ENCODE assay signal across 23 mouse cellular contexts in the genomic region with DNA sequence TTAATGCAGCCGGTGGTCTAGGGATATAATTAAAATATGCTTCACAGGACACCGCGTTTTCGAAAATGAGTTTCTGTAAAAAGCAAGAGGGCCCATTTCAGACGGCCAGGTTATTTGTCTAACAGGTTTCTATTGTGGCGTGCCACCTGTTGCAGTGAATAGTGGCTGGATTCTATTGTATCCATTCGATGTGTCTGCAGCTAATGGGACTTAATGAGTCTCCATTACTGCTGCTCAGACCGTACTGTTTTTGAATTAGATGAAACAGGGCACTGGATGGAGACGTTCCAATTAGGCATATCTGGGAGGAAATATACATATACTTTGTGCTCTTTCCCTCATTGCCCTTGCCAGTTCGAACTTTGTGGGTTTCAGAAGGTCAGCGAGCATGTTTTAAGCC.
DNase-seq lines count a peak whose midpoint lies in the region; ATAC-seq and TF ChIP-seq lines count a peak whose summit lies in the region.
"Had no signal": no experiment of that assay in that cellular context is flagged by ENCODE, and none has a peak within 500 bp of the region (broad histone marks: within the 10 kb centered on the region; RNA-seq: fewer than 3 reads in every experiment).

No protein-coding gene starts in this region.

- TF ChIP-seq CTCF in hindbrain, postnatal 0 days (IDR thresholded peaks at IDR 0.05; ENCODE audit: low read depth) = no peak

- H3K36me3 ChIP-seq in embryonic facial prominence, embryonic 14.5 days (ENCODE audit: control insufficient read depth, insufficient read depth, low read length) = no peaks in the 10 kb centered on the region
- H3K36me3 ChIP-seq in embryonic facial prominence, embryonic 10.5 days (replicated peaks) = no peaks in the 10 kb centered on the region
- H3K36me3 ChIP-seq in hindbrain, postnatal 0 days (ENCODE audit: insufficient read depth, low read length) = no peaks in the 10 kb centered on the region
- no peaks in the 10 kb centered on the region for H3K36me3 ChIP-seq in hindbrain, embryonic 11.5 days (ENCODE audit: control insufficient read depth, insufficient read depth, low read length)
- H3K36me3 ChIP-seq in forebrain, embryonic 14.5 days (ENCODE audit: control insufficient read depth, insufficient read depth, low read length) = no peaks in the 10 kb centered on the region
- H3K36me3 ChIP-seq: embryonic facial prominence, embryonic 15.5 days; G1E; heart, embryonic 12.5 days; hindbrain, embryonic 10.5 days; hindbrain, embryonic 15.5 days had no signal

- no peak overlapping the region for H3K9ac ChIP-seq in embryonic facial prominence, embryonic 14.5 days (ENCODE audit: low read depth, low read length)
- H3K9ac ChIP-seq in hindbrain, postnatal 0 days (replicated peaks; ENCODE audit: low read length) = no peak overlapping the region
- H3K9ac ChIP-seq in hindbrain, embryonic 11.5 days (ENCODE audit: low read depth, low read length) = no peak overlapping the region
- no peak overlapping the region for H3K9ac ChIP-seq in forebrain, embryonic 14.5 days (ENCODE audit: low read length)
- H3K9ac ChIP-seq: embryonic facial prominence, embryonic 15.5 days; heart, embryonic 12.5 days; hindbrain, embryonic 15.5 days had no signal

- H3K27me3 ChIP-seq in embryonic facial prominence, embryonic 14.5 days (replicated peaks; ENCODE audit: control insufficient read depth, insufficient read depth, low read length) = no peaks in the 10 kb centered on the region
- no peaks in the 10 kb centered on the region for H3K27me3 ChIP-seq in embryonic facial prominence, embryonic 10.5 days (replicated peaks; ENCODE audit: low read depth, poor library complexity, severe bottlenecking)
- H3K27me3 ChIP-seq in hindbrain, postnatal 0 days (ENCODE audit: insufficient read depth, low read length) = no peaks in the 10 kb centered on the region
- H3K27me3 ChIP-seq in hindbrain, embryonic 11.5 days (ENCODE audit: control insufficient read depth, insufficient read depth, low read length) = no peaks in the 10 kb centered on the region
- H3K27me3 ChIP-seq in forebrain, embryonic 14.5 days (replicated peaks; ENCODE audit: control insufficient read depth, insufficient read depth, low read length) = no peaks in the 10 kb centered on the region
- H3K27me3 ChIP-seq: embryonic facial prominence, embryonic 15.5 days; heart, embryonic 12.5 days; hindbrain, embryonic 15.5 days had no signal

- H3K9me3 ChIP-seq in embryonic facial prominence, embryonic 14.5 days (ENCODE audit: control insufficient read depth, low read length) = no peaks in the 10 kb centered on the region
- no peaks in the 10 kb centered on the region for H3K9me3 ChIP-seq in embryonic facial prominence, embryonic 10.5 days
- H3K9me3 ChIP-seq in hindbrain, postnatal 0 days (ENCODE audit: low read length) = no peaks in the 10 kb centered on the region
- no peaks in the 10 kb centered on the region for H3K9me3 ChIP-seq in hindbrain, embryonic 11.5 days (ENCODE audit: control insufficient read depth, low read length)
- H3K9me3 ChIP-seq in forebrain, embryonic 14.5 days (replicated peaks; ENCODE audit: control insufficient read depth, low read length) = no peaks in the 10 kb centered on the region
- H3K9me3 ChIP-seq: embryonic facial prominence, embryonic 15.5 days; G1E; heart, embryonic 12.5 days; hindbrain, embryonic 10.5 days; hindbrain, embryonic 15.5 days had no signal

- H3K4me1 ChIP-seq in embryonic facial prominence, embryonic 14.5 days (ENCODE audit: control insufficient read depth, insufficient read depth, low read length) = no peaks in the 10 kb centered on the region
- no peaks in the 10 kb centered on the region for H3K4me1 ChIP-seq in embryonic facial prominence, embryonic 10.5 days
- no peaks in the 10 kb centered on the region for H3K4me1 ChIP-seq in hindbrain, postnatal 0 days (ENCODE audit: insufficient read depth, low read length)
- H3K4me1 ChIP-seq in hindbrain, embryonic 11.5 days (replicated peaks; ENCODE audit: control insufficient read depth, insufficient read depth, low read length) = no peaks in the 10 kb centered on the region
- no peaks in the 10 kb centered on the region for H3K4me1 ChIP-seq in forebrain, embryonic 14.5 days (ENCODE audit: control insufficient read depth, insufficient read depth, low read length)
- H3K4me1 ChIP-seq: embryonic facial prominence, embryonic 15.5 days; heart, embryonic 12.5 days; hindbrain, embryonic 10.5 days; hindbrain, embryonic 15.5 days had no signal

- ATAC-seq in embryonic facial prominence, embryonic 14.5 days (ENCODE audit: low read depth) = no peak
- no peak for ATAC-seq in hindbrain, postnatal 0 days
- ATAC-seq in hindbrain, embryonic 11.5 days (ENCODE audit: low FRiP score) = no peak
- ATAC-seq in forebrain, embryonic 14.5 days = peak; percentile 65; the same call in 1 of the 2 replicates
- ATAC-seq: CD4-positive, CD25-positive, alpha-beta regulatory T cell, adult 4 months; inflammation-experienced regulatory T-cells, adult 6 months; intestine, postnatal 0 days had no signal

- H3K27ac ChIP-seq in embryonic facial prominence, embryonic 14.5 days (replicated peaks; ENCODE audit: low read depth, low read length) = no peak overlapping the region
- no peak overlapping the region for H3K27ac ChIP-seq in embryonic facial prominence, embryonic 10.5 days (replicated peaks)
- no peak overlapping the region for H3K27ac ChIP-seq in hindbrain, postnatal 0 days
- H3K27ac ChIP-seq in hindbrain, embryonic 11.5 days (ENCODE audit: low read depth, low read length) = no peak overlapping the region
- no peak overlapping the region for H3K27ac ChIP-seq in forebrain, embryonic 14.5 days (ENCODE audit: low read depth, low read length)
- H3K27ac ChIP-seq: embryonic facial prominence, embryonic 15.5 days; gastrocnemius, adult 2 months; hindbrain, embryonic 10.5 days; hindbrain, embryonic 15.5 days had no signal

- 85% methylated on average over 11 of the region's 11 CpGs for WGBS in embryonic facial prominence, embryonic 14.5 days
- WGBS in embryonic facial prominence, embryonic 10.5 days = 80% methylated on average over 11 of the region's 11 CpGs
- WGBS in hindbrain, postnatal 0 days = 81% methylated on average over 11 of the region's 11 CpGs
- 87% methylated on average over 11 of the region's 11 CpGs for WGBS in hindbrain, embryonic 11.5 days
- 20% methylated on average over 11 of the region's 11 CpGs for WGBS in forebrain, embryonic 14.5 days

- no peak overlapping the region for H3K4me3 ChIP-seq in embryonic facial prominence, embryonic 14.5 days (ENCODE audit: low read depth, low read length)
- H3K4me3 ChIP-seq in embryonic facial prominence, embryonic 10.5 days = no peak overlapping the region
- no peak overlapping the region for H3K4me3 ChIP-seq in hindbrain, postnatal 0 days (ENCODE audit: low read length)
- no peak overlapping the region for H3K4me3 ChIP-seq in hindbrain, embryonic 11.5 days (ENCODE audit: low read depth, low read length)
- H3K4me3 ChIP-seq in forebrain, embryonic 14.5 days (ENCODE audit: low read depth, low read length) = no peak overlapping the region
- H3K4me3 ChIP-seq: embryonic facial prominence, embryonic 15.5 days; erythroblast, embryonic 14.5 days; gastrocnemius, adult 2 months; heart, embryonic 12.5 days; hindbrain, embryonic 10.5 days; hindbrain, embryonic 15.5 days had no signal

- H3K4me2 ChIP-seq in embryonic facial prominence, embryonic 14.5 days (ENCODE audit: low read depth, low read length) = no peak overlapping the region
- no peak overlapping the region for H3K4me2 ChIP-seq in hindbrain, postnatal 0 days (ENCODE audit: low read depth, low read length)
- H3K4me2 ChIP-seq in hindbrain, embryonic 11.5 days (replicated peaks; ENCODE audit: low read depth, low read length) = no peak overlapping the region
- no peak overlapping the region for H3K4me2 ChIP-seq in forebrain, embryonic 14.5 days (ENCODE audit: low read length)
- H3K4me2 ChIP-seq: embryonic facial prominence, embryonic 15.5 days; heart, embryonic 12.5 days; hindbrain, embryonic 15.5 days had no signal

- DNase-seq in embryonic facial prominence, embryonic 14.5 days (ENCODE audit: low spot score) = peak; percentile 16
- no peak for DNase-seq in embryonic facial prominence, embryonic 10.5 days (ENCODE audit: low spot score)
- DNase-seq in hindbrain, postnatal 0 days (ENCODE audit: low spot score) = peak; percentile 4
- DNase-seq in hindbrain, embryonic 11.5 days (ENCODE audit: low spot score) = no peak
- peak; percentile 57 for DNase-seq in forebrain, embryonic 14.5 days (ENCODE audit: low spot score)
- DNase-seq in right cerebral cortex, postnatal 25 days = no peak
- no peak for DNase-seq in kidney, adult 18-20 months
- DNase-seq: adrenal gland, postnatal 10 days; B cell, adult 2 months; cerebellum, adult 18-20 months; cerebellum, adult 9-11 months; cerebellum, postnatal 36 days; gastrocnemius, adult 2 months; gastrocnemius, postnatal 25 days had no signal

Comparison
In these comparisons a context has a peak if more than half of its experiments do, and no peak if none do; other contexts are left out.
1. DNase-seq: peak in embryonic facial prominence, embryonic 14.5 days (single experiment), hindbrain, postnatal 0 days (single experiment) and forebrain, embryonic 14.5 days (single experiment); none in embryonic facial prominence, embryonic 10.5 days (single experiment), hindbrain, embryonic 11.5 days (single experiment), right cerebral cortex, postnatal 25 days (single experiment) and kidney, adult 18-20 months (single experiment).